Mouse (Mus musculus) large intestine, adult 2 months (tissue): ENCODE results near the gene Dact3. TPM values are rescaled to one million over a fixed set of nuclear protein-coding genes. Genes with fewer than 3 reads are reported as not detected.

Experiments used
- DNase-seq: peaks from one replicate; pipeline ENCODE4 v3.0.0-alpha.2; 2012; ENCODE audit warnings: low read depth, low spot score
- WGBS: fragments of 180-500 bp; shearing (Covaris S2); methylation state at CpG from one replicate; pipeline ENCODE4 v1.1.7; 2018; 5-methylcytosine and 5-hydroxymethylcytosine counted together
- polyA plus RNA-seq: library from polyadenylated mRNA; depleted of rRNA; stranded (reverse); fragments of >200 nt; gene quantifications from 2 replicates; pipeline ENCODE4 v1.2.3, GENCODE M21; 2012

The Dact3 gene
- polyA plus RNA-seq, 1 experiment: 10.9 TPM

DNA sequence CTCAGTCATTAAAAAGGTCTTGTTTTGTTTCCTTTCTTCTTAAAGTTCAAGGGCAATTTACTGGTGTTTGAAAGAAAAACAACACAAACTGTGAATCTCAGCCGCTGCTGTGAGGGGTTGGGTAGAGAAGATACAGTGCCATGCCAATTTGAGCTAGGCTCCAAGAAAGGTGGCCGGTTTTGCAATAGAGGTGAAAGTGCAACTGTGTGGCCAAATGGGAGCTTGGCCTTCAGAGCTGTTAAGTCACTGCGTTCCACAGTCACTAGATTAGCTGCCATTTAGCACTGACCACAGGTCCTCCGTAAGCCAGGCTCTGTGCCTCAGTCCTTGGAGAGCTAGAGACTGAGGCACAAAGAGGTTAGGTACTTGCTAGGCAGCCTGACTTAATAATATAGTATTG, 23.5 kb upstream of the Dact3 start:
- no peak for DNase-seq
- 81% methylated on average over 4 of the region's 4 CpGs for WGBS

DNA sequence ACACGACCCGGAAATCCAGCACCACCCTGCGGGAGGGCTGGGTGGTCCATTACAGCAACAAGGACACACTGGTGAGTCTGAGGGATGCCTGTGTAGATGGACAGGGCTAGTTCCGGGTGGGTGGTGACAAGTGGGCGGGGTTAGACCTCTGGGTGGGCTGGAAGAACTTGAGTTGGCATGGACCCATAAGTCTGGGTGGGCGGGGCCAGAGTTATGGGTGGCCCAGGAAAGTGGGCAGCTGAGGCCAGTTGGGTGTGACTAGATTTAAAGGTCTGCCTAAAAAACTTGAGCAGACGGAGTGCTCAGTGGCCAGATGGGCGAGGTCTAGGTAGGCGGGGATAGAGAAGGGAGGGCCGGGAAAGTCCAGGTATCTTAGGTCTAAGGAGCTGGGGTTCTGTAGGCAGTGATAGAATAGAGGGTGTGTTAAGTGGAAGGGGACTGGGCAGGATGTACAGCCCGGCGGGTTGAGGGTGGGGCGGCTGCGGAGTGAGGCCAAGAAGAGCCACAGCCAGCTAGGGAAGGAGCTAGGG, 21.8 kb upstream of the Dact3 start:
- DNase-seq: no peak
- WGBS: 35% methylated on average over 14 of the region's 14 CpGs

DNA sequence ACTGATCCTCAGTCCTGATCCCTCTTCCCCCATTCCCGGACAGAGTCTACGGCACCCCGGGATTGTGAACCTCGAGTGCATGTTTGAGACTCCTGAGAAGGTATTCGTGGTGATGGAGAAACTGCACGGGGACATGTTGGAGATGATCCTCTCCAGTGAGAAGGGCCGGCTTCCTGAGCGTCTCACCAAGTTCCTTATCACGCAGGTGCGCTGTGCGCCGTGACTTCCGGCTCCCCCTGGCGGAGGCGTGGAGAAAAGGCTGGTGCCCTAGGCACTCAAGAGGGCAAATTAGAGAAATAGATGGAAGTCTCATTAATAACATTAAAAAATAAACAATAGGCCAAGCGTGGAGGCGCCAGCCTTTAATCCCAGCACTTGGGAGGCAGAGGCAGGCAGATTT, 16.8 kb upstream of the Dact3 start:
- no peak for DNase-seq
- 24% methylated on average over 17 of the region's 17 CpGs for WGBS

DNA sequence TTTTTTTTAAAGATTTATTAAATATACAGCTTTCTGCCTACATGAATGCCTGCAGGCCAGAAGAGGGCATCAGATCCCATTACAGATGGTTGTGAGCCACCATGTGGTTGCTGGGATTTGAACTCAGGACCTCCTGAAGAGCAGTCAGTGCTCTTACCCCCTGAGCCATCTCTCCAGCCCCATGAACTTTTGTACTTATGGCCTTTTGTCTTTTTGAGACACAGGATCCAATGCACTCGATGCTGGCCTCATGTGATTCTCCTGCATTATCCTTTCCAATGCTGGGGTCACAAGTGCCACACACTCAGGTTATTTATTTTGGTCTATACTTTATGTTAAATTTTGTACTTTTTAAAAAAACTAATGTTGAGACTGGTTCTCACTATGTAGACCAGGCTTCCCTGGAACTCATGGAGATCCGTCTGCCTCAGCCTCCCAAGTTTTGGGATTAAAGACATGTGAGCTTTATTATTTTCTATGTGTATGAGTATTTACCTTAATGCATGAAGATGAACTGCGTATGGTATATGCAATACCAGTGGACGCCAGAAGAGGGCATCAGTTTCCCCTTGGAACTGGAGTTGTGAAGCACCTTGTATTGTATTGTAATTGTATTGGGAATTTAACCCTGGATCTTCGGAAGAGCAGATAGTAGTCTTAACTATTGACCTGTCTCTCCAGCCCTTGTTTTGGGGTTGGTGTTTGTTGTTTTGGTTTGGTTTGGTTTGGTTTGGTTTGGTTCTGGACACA, 15.0 kb upstream of the Dact3 start:
- 32% methylated on average over 5 of the region's 5 CpGs for WGBS
- DNase-seq: no peak

DNA sequence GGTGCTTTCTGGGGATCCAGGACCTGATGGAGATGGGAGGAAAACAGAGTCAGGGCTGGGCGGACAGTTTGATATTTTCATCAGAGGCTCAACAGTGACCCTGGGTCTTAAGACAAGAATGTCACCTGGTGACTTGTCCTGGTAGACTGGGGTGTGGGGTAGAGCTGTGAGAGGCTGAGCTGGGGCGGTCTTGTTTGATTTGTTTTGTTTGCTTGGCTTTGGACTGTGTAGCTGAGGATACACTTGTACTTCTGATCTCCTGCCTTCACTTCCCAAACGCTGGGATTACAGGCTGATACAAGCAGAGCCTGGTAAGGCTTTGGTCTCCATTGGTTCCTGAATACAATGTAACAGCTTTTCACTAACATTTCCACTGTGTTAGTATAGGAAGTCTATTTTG, 7.6 kb upstream of the Dact3 start:
- 64% methylated on average over 3 of the region's 3 CpGs for WGBS
- no peak for DNase-seq

DNA sequence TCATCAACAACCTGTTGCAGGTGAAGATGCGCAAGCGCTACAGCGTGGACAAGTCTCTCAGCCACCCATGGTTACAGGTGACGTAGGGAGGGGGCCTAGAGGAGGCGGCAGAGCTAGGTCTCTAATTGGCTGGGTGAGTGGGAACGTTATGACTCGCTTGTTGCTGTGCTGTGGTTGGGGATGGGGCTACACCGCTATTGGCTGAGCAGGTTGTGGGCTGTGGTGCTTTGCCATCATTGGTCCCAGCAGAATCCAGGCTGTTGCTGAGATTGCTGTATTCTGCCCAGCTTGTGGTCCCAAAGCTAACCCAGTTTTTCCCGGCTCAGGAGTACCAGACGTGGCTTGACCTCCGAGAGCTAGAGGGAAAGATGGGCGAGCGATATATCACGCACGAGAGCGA, 5.6 kb upstream of the Dact3 start:
- 75% methylated on average over 16 of the region's 16 CpGs for WGBS
- DNase-seq: no peak

DNA sequence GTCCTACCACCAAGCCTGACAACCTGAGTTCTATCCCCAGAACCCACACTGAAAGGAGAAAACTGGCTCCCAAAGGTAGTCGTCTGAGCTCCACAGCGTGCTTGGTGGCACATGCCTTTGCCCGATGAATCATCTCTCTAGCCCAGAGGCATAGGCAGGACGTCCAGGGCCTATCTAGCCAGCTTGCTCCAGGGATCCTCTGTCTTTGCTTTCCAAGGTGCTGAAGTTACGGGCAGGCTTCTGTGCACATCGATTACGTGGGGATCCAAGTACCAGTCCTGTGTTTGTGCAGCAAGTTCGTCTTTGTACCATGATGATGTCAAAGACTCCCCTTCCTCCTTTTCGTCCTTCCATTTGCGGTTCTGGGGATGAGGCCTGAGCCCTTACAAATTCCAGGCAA, 3.5 kb upstream of the Dact3 start:
- DNase-seq: no peak
- 83% methylated on average over 10 of the region's 10 CpGs for WGBS

DNA sequence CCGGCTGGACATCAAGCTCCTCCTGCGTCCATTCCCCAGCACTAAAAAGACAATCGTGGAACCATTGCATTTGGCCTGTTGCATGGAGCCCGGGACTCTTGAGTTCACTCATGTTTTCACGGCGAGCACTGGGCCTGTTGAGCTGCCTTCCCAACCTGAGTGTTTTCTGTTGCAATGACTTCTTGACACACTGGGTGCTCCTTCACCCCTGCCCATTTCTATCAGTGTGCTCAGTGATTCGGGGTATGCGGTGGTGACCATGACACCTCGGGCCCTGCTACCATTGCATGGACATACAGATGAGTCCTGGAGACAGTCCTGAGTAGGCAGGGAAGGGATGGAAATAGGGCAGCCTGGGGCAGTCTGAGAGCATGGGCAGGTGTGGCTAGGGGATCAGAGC, 2.6 kb upstream of the Dact3 start:
- no peak for DNase-seq
- 91% methylated on average over 9 of the region's 9 CpGs for WGBS

DNA sequence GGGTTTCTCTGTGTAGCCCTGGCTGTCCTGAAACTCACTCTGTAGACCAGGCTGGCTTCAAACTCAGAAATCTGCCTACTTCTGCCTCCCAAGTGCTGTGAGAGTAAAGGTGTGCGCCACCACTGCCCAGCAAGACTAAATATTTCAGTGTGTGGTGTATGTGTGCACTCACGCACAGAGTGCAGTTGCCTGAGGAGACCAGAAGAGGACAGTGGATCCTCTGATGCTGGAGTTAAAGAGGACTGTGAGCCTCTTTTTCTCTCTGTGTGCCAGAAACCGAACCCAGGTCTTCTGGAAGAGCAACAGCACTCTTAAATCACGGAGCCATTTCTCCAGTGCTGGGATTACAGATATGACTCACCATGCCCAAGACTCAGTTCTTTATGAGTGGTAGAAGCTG, 1.7 kb upstream of the Dact3 start:
- no peak for DNase-seq
- 78% methylated on average over 4 of the region's 4 CpGs for WGBS

DNA sequence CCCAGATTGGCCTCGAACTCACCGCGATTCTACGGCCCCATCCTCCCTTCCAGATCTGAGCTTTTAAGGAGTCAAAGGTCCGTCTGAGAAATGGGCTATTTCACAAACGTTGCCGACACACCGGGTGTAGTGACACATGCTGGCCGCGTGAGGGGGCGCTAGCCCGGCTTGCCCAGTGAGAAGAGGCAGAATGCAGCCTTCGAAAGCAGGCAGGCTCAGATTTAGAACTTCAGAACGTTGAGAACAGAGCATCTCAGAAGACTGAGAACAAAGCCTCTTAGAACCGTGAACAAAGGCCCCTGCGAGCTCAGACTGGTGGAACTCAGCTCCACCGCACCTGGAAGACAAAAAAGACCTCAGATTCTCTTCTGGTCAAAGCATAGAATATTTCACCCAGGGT, 927 bp upstream of the Dact3 start:
- WGBS: 1% methylated on average over 17 of the region's 17 CpGs

DNA sequence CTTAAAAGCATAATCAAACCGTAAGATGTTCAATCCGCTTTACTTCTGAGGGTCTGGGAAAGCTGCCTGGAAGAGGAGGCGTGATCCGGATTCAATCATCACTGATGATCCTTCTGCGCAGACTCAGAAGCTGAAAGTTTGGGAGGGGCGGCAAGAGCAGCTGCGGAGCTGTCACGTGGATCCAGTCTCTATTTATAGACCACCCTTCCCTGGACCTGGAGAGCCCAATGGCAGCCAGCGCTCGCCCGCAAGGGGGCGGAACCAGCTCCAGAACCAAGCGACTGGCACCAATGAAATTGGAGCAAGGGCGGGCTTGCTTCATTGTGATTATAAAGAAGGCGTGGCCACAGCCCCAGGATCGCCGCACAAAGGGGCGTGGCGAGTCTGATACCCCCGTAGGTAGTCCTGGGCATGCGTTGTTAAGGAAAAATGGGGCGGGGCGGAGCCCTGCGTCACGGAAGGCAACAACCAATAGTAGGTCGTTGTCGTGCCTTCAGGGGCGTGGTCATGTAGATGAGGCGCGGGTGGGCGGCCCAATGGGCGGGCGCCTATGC, 284 bp upstream of the Dact3 start:
- peak; percentile 97 for DNase-seq
- WGBS: under 1% methylated on average over 33 of the region's 33 CpGs

More for the DNA sequence above, 927 bp upstream of the Dact3 start:
- no peak for DNase-seq

DNA sequence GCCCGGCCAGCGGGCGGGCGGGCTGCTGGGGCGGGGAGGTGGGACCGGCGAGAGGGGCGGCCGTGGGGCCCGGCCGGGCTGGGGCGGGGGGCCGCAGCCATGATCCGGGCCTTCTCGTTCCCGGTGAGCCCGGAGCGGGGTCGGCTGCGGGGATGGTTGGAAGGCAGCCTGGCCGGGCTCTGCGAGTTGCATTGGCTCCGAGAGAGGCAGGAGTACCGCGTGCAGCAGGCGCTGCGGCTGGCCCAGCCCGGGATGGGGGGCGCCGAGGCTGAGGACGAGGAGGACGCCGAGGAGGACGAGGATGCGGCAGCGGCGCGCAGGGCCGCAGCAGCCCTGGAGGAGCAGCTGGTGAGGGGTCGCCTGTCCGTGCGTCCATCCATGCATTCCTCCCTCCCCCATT, 209 bp downstream of the Dact3 start:
- WGBS: 2% methylated on average over 42 of the region's 42 CpGs
- no peak for DNase-seq

DNA sequence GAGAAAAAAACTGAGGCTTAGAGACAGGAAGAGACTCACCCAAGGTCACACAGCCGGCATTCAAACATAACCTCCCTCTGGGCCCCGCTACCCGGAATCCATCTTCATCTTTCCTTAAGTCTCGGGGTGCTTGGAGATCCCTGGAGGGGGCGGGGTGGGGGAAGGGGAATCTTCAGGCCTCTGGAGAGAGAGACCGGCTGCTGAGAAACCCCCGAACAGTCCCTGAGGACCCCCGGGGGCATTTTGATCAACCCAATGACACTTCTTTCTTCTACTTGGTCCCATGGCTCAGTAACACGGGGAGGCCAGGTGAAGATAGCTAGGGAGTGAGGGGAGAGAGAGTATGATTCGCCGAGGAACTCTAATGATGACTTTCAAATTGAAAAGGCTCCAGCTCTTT, 889 bp downstream of the Dact3 start:
- 32% methylated on average over 11 of the region's 11 CpGs for WGBS
- DNase-seq: no peak

DNA sequence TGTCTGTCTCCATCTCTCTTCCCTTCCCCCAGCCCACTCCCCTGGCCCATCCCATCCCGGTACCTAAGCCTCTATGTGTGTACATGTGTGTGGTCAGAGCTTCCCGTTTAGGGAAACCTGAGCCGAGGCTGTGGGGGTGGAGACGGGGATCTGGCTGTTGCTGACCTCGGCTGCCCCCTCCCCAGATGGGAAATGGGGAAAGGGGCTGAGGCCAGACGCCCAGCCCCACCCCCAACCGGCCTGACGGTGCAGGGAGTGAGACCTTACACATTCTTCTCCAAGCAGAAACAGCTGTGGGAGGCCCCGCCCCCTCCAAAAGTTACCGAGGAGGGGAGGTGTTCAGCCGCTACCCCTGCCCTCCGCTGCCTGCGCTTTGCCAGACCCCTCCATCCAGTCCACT, 1.5 kb downstream of the Dact3 start:
- no peak for DNase-seq

DNA sequence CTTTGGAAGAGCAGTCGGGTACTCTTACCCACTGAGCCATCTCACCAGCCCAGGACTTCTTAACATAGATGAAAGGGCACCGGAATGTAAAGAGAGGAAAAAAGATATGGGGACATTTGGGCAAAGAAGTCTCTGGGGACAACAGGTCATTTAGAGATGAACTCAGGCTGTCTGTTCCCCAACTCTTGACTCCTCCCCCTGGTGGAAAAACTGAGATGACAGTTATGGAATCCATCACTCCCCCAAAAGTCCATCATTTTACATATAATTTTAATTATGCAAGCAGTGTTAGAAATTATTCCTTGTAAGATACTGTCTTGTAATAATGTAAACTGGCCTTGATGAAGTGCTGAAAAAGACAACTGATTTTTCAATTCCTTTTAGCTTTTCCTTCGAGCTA, 2.6 kb downstream of the Dact3 start:
- DNase-seq: no peak
- WGBS: 83% methylated on average over 3 of the region's 3 CpGs

More for the DNA sequence above, 1.5 kb downstream of the Dact3 start:
- 43% methylated on average over 13 of the region's 13 CpGs for WGBS

DNA sequence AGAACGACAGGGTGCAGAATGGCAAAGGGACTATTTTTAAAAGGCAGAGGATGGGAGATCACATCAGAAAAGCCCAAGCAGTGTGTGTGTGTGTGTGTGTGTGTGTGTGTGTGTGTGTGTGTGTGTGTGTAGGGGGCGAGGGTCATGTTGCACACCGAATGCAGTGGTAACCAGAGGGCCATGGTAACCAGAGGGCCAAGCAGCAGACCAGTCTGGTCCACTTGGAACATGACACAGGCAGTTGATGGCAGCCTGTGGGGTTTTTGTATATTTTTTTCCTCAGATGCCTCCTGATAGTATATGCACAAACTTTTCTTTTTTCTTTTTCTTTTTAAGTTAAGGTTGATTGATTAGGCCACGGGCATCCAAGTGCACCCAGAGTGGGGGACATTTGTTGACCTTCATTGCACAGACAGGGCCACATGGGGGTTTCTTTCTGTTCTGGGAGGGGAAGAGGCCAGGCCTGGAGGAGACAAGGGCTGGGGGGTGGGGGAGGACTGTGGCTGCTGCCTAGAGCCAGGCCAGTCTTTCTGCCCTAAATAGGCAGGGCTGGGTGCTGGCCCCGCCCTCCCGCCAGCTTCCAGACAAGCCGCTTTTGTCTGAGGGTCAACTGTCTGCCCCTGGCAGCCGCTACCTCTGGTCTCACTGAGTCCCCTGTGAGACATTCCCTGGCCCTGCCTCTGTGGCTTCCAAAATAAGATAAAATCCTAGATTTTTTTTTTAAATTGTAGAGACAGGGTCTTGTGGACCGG, 4.9 kb downstream of the Dact3 start:
- no peak for DNase-seq
- 43% methylated on average over 9 of the region's 9 CpGs for WGBS

DNA sequence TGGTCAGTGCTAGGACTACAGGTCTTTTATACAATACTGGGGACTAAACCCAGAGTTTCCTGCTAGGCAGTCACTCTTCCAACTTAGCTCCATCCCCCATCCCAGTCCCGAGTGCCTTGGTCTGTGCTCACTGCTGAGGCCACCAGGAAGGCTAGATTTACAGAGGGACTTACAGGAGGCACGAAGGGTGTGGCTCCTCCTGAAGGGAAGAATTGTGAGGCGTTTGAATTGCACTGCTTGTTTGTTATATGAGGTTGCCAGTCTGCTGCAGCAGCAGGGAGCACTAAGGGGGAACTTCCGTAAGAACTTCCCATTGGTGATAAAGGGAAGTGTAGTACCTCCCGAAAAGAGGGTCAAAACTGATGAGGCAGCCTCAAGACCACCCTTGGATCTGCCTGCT, 5.5 kb downstream of the Dact3 start:
- 11% methylated on average over 5 of the region's 5 CpGs for WGBS
- DNase-seq: no peak

DNA sequence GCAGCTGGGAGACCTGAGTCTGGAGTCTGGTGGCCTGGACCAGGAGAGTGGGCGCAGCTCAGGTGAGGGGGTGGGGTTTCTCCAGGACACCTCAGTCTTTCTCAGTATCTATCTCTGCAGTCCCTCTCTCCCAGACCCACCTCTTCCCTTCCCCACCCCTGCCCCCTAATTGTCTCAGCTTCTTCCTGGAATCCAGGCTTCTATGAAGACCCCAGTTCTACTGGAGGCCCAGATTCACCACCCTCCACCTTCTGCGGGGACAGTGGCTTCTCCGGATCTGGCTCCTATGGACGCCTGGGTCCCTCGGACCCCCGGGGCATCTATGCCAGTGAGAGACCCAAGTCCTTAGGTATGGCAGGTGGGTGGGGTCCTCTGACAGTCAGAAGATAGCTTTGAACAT, 8.0 kb downstream of the Dact3 start:
- no peak for DNase-seq
- WGBS: 76% methylated on average over 6 of the region's 6 CpGs

DNA sequence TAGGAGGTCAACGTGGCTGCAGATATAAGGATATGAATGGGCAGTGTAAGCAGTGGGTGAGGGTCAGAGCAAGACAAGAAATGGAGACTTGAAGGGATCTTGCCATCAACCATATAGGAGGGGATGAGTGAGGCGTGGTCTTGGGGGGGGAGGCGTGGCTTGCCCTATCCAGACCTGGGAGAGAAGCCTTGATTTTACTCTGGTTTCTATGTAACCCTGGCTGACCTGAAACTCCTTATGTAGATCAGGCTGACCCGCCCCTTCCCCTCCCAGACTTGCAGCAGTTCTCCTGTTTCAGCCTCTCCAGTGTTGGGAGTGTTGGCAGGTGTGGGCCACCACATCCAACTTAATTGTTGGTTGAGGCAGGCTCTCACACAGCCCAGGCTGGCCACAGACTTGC, 9.2 kb downstream of the Dact3 start:
- no peak for DNase-seq
- 72% methylated on average over 4 of the region's 4 CpGs for WGBS

DNA sequence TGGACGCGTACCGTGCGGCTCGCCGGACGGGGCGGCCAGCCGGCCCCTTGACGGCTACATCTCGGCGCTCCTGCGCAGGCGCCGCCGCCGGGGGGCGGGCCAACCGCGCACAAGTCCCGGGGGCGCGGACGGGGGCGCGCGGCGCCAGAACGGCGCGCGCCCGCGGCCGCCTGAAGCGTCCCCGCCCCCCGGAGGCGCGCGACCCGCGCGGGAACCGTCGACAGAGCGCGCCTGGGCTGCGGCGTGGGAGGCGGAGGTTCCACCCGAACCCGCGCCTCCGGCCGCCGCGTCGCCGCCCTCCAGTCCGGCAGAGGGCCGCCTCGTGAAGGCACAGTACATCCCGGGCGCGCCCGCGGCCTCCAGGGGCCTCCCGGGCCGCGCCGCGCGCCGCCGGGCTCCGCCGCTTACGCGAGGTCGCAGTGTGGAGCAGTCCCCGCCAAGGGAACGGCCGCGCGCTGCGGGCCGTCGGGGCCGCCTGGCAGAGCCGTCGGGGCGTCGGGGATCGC, 10.2 kb downstream of the Dact3 start:
- 40% methylated on average over 95 of the region's 95 CpGs for WGBS
- no peak for DNase-seq

DNA sequence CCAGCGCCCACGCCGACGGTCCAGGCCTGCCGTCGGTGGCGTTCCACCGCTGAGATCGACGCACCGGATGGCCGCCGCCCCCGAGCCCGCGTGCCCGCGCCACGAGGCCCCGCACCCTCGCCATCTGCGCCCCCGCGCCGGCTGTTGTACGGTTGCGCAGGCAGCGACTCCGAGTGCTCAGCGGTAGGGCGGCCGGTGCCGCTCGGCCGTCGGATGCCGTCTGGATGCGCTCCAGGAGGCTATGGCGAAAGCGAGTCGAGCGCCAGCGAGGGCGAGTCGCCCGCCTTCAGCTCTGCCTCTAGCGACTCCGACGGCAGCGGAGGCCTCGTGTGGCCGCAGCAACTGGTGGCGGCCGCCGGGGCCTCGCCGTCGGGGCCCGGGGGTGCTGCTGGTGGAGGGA, 10.8 kb downstream of the Dact3 start:
- WGBS: 69% methylated on average over 59 of the region's 59 CpGs
- no peak for DNase-seq
